Mouse (Mus musculus) thymus, adult 2 months (tissue): ENCODE results near the gene Anks3.

Experiments used
- CTCF ChIP-seq: fragments of 200-500 bp; IDR thresholded peaks from 2 replicates; pipeline ENCODE4 v1.5.1; 2012; ENCODE audit warnings: mild to moderate bottlenecking, control low read depth, low read length, moderate library complexity, borderline replicate concordance; ENCODE audit not compliant: control insufficient read depth, poor library complexity, insufficient read depth; ENCODE audit errors: extremely low read depth
- POLR2A ChIP-seq: fragments of 200-500 bp; IDR thresholded peaks from 2 replicates; pipeline ENCODE4 v1.6.1; 2012; ENCODE audit warnings: mild to moderate bottlenecking, low read length, control low read depth, moderate library complexity; ENCODE audit not compliant: control insufficient read depth, poor library complexity, insufficient read depth; ENCODE audit errors: extremely low read depth

DNA sequence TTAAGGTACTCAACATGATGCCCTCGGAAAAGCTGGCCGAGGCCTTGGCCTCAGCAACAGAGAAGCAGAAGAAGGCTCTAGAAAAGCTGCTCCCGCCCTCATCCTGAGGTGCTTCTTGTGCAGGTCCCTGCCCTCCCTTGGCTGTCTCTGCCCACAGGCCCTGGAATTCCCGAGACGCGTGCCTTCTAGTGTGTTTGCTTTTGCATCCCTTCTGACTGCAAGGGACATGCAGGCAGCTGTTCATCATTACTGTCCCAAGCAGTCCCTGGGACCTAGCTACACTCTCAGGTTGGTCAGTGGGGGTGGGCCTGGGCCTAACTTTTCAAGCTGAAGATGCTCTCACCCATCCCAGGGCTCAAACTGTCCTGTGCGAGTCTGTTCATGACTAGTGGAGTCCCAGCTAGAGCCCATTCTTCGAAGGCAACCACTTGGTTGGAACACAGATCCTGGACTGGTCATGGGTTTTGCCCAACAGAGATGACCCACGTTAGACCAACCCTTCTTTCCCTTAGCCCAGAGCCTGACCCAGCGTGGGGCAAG, 23.6 kb downstream of the Anks3 start:
- no peak for TF ChIP-seq CTCF
- no peak for TF ChIP-seq POLR2A
